Mouse (Mus musculus) cortical plate, adult 2 months (tissue): ENCODE measurements around the gene Spaca3. TPM values are rescaled to one million over a fixed set of nuclear protein-coding genes. Genes with fewer than 3 reads are reported as not detected.

Experiments used
- H3K27ac ChIP-seq: fragments of 200-500 bp; 2 replicates; pipeline ENCODE4 v1.5.1; 2012; ENCODE audit warnings: low read length, control low read depth, inconsistent platforms; ENCODE audit not compliant: insufficient read depth
- H3K4me1 ChIP-seq: fragments of 200-500 bp; 2 replicates; pipeline ENCODE4 v1.6.1; 2011; ENCODE audit warnings: low read length; ENCODE audit not compliant: control insufficient read depth, insufficient read depth
- H3K4me3 ChIP-seq: fragments of 200-500 bp; 2 replicates; pipeline ENCODE4 v1.5.1; 2011; ENCODE audit warnings: mild to moderate bottlenecking, low read length, control low read depth; ENCODE audit not compliant: insufficient read depth
- CTCF ChIP-seq: fragments of 200-500 bp; IDR thresholded peaks from 2 replicates; pipeline ENCODE4 v1.5.1; 2011; ENCODE audit warnings: mild to moderate bottlenecking, control low read depth, low read length; ENCODE audit not compliant: insufficient read depth; ENCODE audit errors: extremely low read depth
- POLR2A ChIP-seq: fragments of 200-500 bp; IDR thresholded peaks from 2 replicates; pipeline ENCODE4 v1.6.1; 2011; ENCODE audit warnings: mild to moderate bottlenecking, low read length, control low read depth; ENCODE audit not compliant: insufficient read depth; ENCODE audit errors: extremely low read depth
- polyA plus RNA-seq: library from polyadenylated mRNA; depleted of rRNA; stranded (reverse); fragments of >200 nt; gene quantifications from 2 replicates; pipeline ENCODE4 v1.2.3, GENCODE M21; 2012; rRNA removed

Gene Spaca3
- polyA plus RNA-seq, 1 experiment: not detected

DNA sequence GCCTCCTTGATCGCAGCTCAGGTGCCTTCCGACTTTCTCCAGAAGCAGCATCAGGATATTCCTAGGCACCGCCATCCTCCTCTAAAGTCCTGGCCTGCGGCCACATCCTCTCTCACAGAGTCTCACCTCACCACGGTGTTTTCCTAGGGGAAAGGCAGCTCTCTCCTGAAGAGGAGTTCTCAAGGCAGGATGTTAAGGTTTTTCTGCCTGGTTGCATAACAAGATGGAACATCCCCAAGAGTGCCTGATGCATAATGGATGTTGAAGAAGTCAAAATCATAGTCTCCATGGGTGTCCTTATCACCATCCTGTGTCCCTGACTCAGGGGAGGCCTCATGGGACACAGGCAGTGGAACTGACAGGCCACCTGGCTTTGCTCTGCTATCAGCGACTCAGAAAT is 49.7 kb downstream of the Spaca3 start:
- no peak for TF ChIP-seq CTCF
- TF ChIP-seq POLR2A: no peak
- no peak overlapping the region for H3K27ac ChIP-seq
- H3K4me1 ChIP-seq: 0 out of 2 replicates have a peak, but pooled peaks cover 1% of the 10 kb centered on the region
- H3K4me3 ChIP-seq: no peak overlapping the region

DNA sequence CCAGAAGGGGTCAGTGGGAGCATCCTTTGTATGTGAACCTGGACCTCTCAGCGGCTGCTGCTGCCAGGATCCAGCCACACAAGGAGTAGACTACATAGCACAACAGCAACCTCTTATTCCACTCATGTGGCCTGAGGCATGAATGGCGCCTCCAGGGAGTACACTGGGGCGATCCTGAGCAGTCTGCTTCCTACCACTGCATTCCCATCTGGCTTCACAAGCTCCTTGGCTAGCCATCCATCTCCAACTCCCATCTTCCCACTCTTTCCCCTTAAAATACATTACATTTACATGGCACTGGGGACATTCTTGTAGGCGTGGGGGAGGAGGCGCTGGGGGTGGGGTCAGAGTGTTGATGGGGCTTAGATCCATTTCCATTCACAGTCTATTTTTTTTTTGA is 54.6 kb downstream of the Spaca3 start:
- H3K27ac ChIP-seq: no peak overlapping the region
- H3K4me1 ChIP-seq: 0 out of 2 replicates have a peak, but pooled peaks cover 1% of the 10 kb centered on the region
- no peak overlapping the region for H3K4me3 ChIP-seq
- TF ChIP-seq CTCF (no peak), POLR2A (no peak)

DNA sequence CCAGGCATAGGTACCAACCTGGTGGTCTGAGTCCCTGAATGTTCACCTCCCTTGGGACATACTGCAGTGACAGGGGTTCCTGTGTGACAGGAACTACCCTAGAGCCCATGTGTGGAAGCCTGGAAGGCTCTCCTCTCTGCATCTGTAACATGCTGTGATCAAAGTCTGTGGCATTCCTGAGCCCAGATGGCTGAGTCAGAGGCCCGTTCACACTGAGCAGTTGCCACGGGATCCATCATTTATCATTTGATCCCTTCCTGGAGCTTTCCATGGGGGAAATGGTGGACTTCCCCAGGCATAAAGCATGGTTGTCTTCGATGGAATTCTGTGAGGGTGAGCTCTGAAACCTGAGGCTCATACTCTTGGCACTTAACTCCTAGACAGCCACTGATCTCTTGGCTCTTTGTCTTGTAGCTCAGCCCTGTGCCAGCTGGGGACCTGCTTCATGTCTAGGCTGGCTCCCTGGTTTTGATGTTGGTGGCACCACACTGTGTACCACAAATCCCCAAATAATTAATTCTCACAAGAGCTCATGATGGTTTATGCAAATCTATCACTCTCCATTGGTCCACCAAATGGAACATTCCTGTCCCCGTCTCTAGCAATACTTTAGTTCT is 55.4 kb downstream of the Spaca3 start:
- no peak overlapping the region for H3K27ac ChIP-seq
- H3K4me1 ChIP-seq: no peaks in the 10 kb centered on the region
- no peak overlapping the region for H3K4me3 ChIP-seq
- TF ChIP-seq POLR2A (no peak), CTCF (no peak)

Other genes starting within 250 kb of the Spaca3 start
- 8.9 and 11.5 TPM in 2 replicates for gene Myo1d, start 78.3 kb upstream of the Spaca3 start, polyA plus RNA-seq
- 19.3 and 22.7 TPM in 2 replicates for gene Tmem98, start 48.2 kb upstream of the Spaca3 start, polyA plus RNA-seq